Mouse (Mus musculus) embryonic fibroblast, embryonic 13.5 days (primary cell): ENCODE data around the gene Ube2u.

ENCODE experiments used
- CTCF ChIP-seq: IDR thresholded peaks from 2 replicates; pipeline ENCODE4 v1.5.1; 2011; ENCODE audit warnings: mild to moderate bottlenecking, control low read depth, low read length, moderate library complexity, borderline replicate concordance; ENCODE audit not compliant: insufficient read depth
- POLR2A ChIP-seq: IDR thresholded peaks from 2 replicates; pipeline ENCODE4 v1.6.1; 2011; ENCODE audit warnings: low read depth, mild to moderate bottlenecking, control low read depth, low read length, moderate library complexity

GRCm38 (mm10) chr4:100597049-100597448 lies 118.4 kb downstream of the Ube2u start:
- TF ChIP-seq CTCF = no peak
- TF ChIP-seq POLR2A = no peak
